Comparison of ENCODE assay signal across 10 mouse cellular contexts in genomic region chr6:114898949-114899348, GRCm38 (mm10).
DNase-seq lines count a peak whose midpoint lies in the region; ATAC-seq and TF ChIP-seq lines count a peak whose summit lies in the region.
"Had no signal": no experiment of that assay in that cellular context is flagged by ENCODE, and none has a peak within 500 bp of the region (broad histone marks: within the 10 kb centered on the region; RNA-seq: fewer than 3 reads in every experiment).

No protein-coding gene starts in this region.

- no peak for DNase-seq in kidney, postnatal 10 days
- DNase-seq in midbrain, postnatal 0 days (ENCODE audit: low spot score): no peak
- DNase-seq in embryonic facial prominence, embryonic 14.5 days (ENCODE audit: low spot score): no peak
- DNase-seq in layer of hippocampus, adult 9-11 months: no peak
- DNase-seq: cerebellum, postnatal 25 days; gastrocnemius, postnatal 10 days had no signal

- H3K27me3 ChIP-seq in kidney, embryonic 15.5 days: no peaks in the 10 kb centered on the region
- H3K27me3 ChIP-seq in midbrain, postnatal 0 days (ENCODE audit: insufficient read depth, low read length): no peaks in the 10 kb centered on the region
- H3K27me3 ChIP-seq in midbrain, embryonic 16.5 days (ENCODE audit: control insufficient read depth, insufficient read depth, low read depth, low read length): no peaks in the 10 kb centered on the region
- H3K27me3 ChIP-seq in embryonic facial prominence, embryonic 14.5 days (replicated peaks; ENCODE audit: control insufficient read depth, insufficient read depth, low read length): no peaks in the 10 kb centered on the region
- no peaks in the 10 kb centered on the region for H3K27me3 ChIP-seq in limb, embryonic 15.5 days

- TF ChIP-seq CTCF in midbrain, postnatal 0 days (IDR thresholded peaks at IDR 0.05): no peak

- H3K9ac ChIP-seq in kidney, embryonic 15.5 days: no peak overlapping the region
- H3K9ac ChIP-seq in midbrain, postnatal 0 days (replicated peaks; ENCODE audit: low read length, poor library complexity, severe bottlenecking): no peak overlapping the region
- H3K9ac ChIP-seq in midbrain, embryonic 16.5 days (ENCODE audit: low read depth, low read length): no peak overlapping the region
- H3K9ac ChIP-seq in embryonic facial prominence, embryonic 14.5 days (ENCODE audit: low read depth, low read length): no peak overlapping the region
- no peak overlapping the region for H3K9ac ChIP-seq in limb, embryonic 15.5 days

- H3K27ac ChIP-seq in kidney, embryonic 15.5 days: peak overlapping the region; percentile 87
- H3K27ac ChIP-seq in midbrain, postnatal 0 days (ENCODE audit: low read depth, low read length): 0 out of 2 replicates have a peak overlapping the region, but pooled peaks have one; percentile 59
- H3K27ac ChIP-seq in midbrain, embryonic 16.5 days (ENCODE audit: low read length): no peak overlapping the region
- H3K27ac ChIP-seq in embryonic facial prominence, embryonic 14.5 days (replicated peaks; ENCODE audit: low read depth, low read length): peak overlapping the region; percentile 83
- H3K27ac ChIP-seq in limb, embryonic 15.5 days: peak overlapping the region; percentile 81; the same call in 1 of the 2 replicates

- 88% methylated on average over 4 of the region's 4 CpGs for WGBS in kidney, embryonic 15.5 days
- 88% methylated on average over 4 of the region's 4 CpGs for whole genome bisulfite sequencing in midbrain, postnatal 0 days
- 95% methylated on average over 4 of the region's 4 CpGs for WGBS in midbrain, embryonic 16.5 days
- 89% methylated on average over 4 of the region's 4 CpGs for WGBS in embryonic facial prominence, embryonic 14.5 days
- WGBS in limb, embryonic 15.5 days: 91% methylated on average over 4 of the region's 4 CpGs

- no peak overlapping the region for H3K4me2 ChIP-seq in kidney, embryonic 15.5 days
- no peak overlapping the region for H3K4me2 ChIP-seq in midbrain, postnatal 0 days (ENCODE audit: low read depth, low read length, poor library complexity, severe bottlenecking)
- no peak overlapping the region for H3K4me2 ChIP-seq in midbrain, embryonic 16.5 days (ENCODE audit: low read length)
- H3K4me2 ChIP-seq in embryonic facial prominence, embryonic 14.5 days (ENCODE audit: low read depth, low read length): no peak overlapping the region
- no peak overlapping the region for H3K4me2 ChIP-seq in limb, embryonic 15.5 days

- ATAC-seq in kidney, embryonic 15.5 days (replicated peaks; ENCODE audit: low FRiP score): no peak
- no peak for ATAC-seq in midbrain, postnatal 0 days (ENCODE audit: low FRiP score)
- no peak for ATAC-seq in midbrain, embryonic 16.5 days
- ATAC-seq in embryonic facial prominence, embryonic 14.5 days (ENCODE audit: low read depth): no peak
- ATAC-seq in limb, embryonic 15.5 days (ENCODE audit: insufficient number of reproducible peaks, low FRiP score, low TSS enrichment, low read depth): no peak
- no peak for ATAC-seq in megakaryocyte-erythroid progenitor cell, adult 5-6 weeks (replicated peaks; ENCODE audit: low FRiP score, low TSS enrichment, poor library complexity, severe bottlenecking)

- H3K36me3 ChIP-seq in kidney, embryonic 15.5 days: peaks cover 40% of the 10 kb centered on the region
- no peaks in the 10 kb centered on the region for H3K36me3 ChIP-seq in midbrain, postnatal 0 days (ENCODE audit: insufficient read depth, low read length)
- no peaks in the 10 kb centered on the region for H3K36me3 ChIP-seq in midbrain, embryonic 16.5 days (ENCODE audit: control insufficient read depth, insufficient read depth, low read length)
- peaks cover 21% of the 10 kb centered on the region; the same call in 1 of the 2 replicates for H3K36me3 ChIP-seq in embryonic facial prominence, embryonic 14.5 days (ENCODE audit: control insufficient read depth, insufficient read depth, low read length)
- peaks cover 24% of the 10 kb centered on the region; the same call in 1 of the 2 replicates for H3K36me3 ChIP-seq in limb, embryonic 15.5 days

- H3K4me1 ChIP-seq in kidney, embryonic 15.5 days: peaks cover 63% of the 10 kb centered on the region
- peaks cover 23% of the 10 kb centered on the region for H3K4me1 ChIP-seq in midbrain, postnatal 0 days (ENCODE audit: insufficient read depth, low read length)
- peaks cover 34% of the 10 kb centered on the region for H3K4me1 ChIP-seq in midbrain, embryonic 16.5 days (ENCODE audit: control insufficient read depth, insufficient read depth, low read length)
- H3K4me1 ChIP-seq in embryonic facial prominence, embryonic 14.5 days (ENCODE audit: control insufficient read depth, insufficient read depth, low read length): peaks cover 58% of the 10 kb centered on the region
- peaks cover 62% of the 10 kb centered on the region for H3K4me1 ChIP-seq in limb, embryonic 15.5 days

- H3K4me3 ChIP-seq in kidney, embryonic 15.5 days (replicated peaks): no peak overlapping the region
- no peak overlapping the region for H3K4me3 ChIP-seq in midbrain, postnatal 0 days (ENCODE audit: low read depth, low read length)
- no peak overlapping the region for H3K4me3 ChIP-seq in midbrain, embryonic 16.5 days (ENCODE audit: low read depth, low read length)
- H3K4me3 ChIP-seq in embryonic facial prominence, embryonic 14.5 days (ENCODE audit: low read depth, low read length): no peak overlapping the region
- H3K4me3 ChIP-seq in limb, embryonic 15.5 days: no peak overlapping the region

- no peaks in the 10 kb centered on the region for H3K9me3 ChIP-seq in kidney, embryonic 15.5 days (replicated peaks)
- no peaks in the 10 kb centered on the region for H3K9me3 ChIP-seq in midbrain, postnatal 0 days (ENCODE audit: low read length)
- H3K9me3 ChIP-seq in midbrain, embryonic 16.5 days (replicated peaks; ENCODE audit: control insufficient read depth, low read length, poor library complexity, severe bottlenecking): no peaks in the 10 kb centered on the region
- H3K9me3 ChIP-seq in embryonic facial prominence, embryonic 14.5 days (ENCODE audit: control insufficient read depth, low read length): no peaks in the 10 kb centered on the region
- no peaks in the 10 kb centered on the region for H3K9me3 ChIP-seq in limb, embryonic 15.5 days
